Mouse (Mus musculus) CH12.LX (cell line): ENCODE results near the gene Cntn4.

Experiments
- CTCF ChIP-seq, 2 experiments: IDR thresholded peaks in 1 of 2; conservative IDR thresholded peaks in 1 of 2; 2 replicates each; pipeline ENCODE4 v1.5.1; 2011 to 2012; ENCODE audit warnings: low read depth in 2 of 2, low read length in 2 of 2, improper control_type of control experiment in 1 of 2, inconsistent platforms in 1 of 2, mild to moderate bottlenecking in 1 of 2, moderate library complexity in 1 of 2
- EP300 ChIP-seq: IDR thresholded peaks from 2 replicates; pipeline ENCODE4 v1.6.1; 2011; ENCODE audit warnings: low read length, improper control_type of control experiment
- MAFK ChIP-seq: IDR thresholded peaks from 2 replicates; pipeline ENCODE4 v1.6.1; 2011; ENCODE audit warnings: low read length, improper control_type of control experiment; ENCODE audit not compliant: insufficient replicate concordance
- MAX ChIP-seq: IDR thresholded peaks from 2 replicates; pipeline ENCODE4 v1.6.1; 2011; ENCODE audit warnings: low read length, improper control_type of control experiment
- POLR2A ChIP-seq: IDR thresholded peaks from 2 replicates; pipeline ENCODE4 v1.6.1; 2011; ENCODE audit warnings: low read depth, mild to moderate bottlenecking, improper control_type of control experiment, low read length
- SIN3A ChIP-seq: IDR thresholded peaks from 2 replicates; pipeline ENCODE4 v1.6.1; 2012; ENCODE audit warnings: low read length, improper control_type of control experiment, inconsistent platforms

DNA sequence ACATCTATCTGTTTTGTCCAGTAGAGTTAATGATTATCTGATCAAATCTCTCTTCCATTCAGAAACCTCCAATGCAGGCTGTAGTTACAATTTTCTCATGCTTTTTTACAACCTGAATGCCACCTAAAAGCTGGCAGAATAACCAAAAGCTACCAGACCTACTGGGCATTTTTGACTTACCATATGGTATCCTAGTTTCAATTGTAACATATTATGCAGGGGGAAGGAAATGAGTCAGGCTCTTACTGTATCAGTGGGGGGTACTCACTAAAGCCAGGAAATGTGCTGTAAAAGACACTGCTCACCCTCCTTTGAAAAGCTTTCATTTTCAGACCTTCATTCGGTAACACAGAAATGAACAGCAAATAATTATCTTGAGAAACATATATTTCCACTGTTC lies 763.3 kb downstream of the Cntn4 start:
- TF ChIP-seq CTCF (conservative IDR thresholded peaks at IDR 0.05 in 1 of 2, IDR thresholded peaks at IDR 0.05 in 1 of 2; ENCODE audit: low read depth in 2 of 2, low read length in 2 of 2) = no peak
- no peak for TF ChIP-seq EP300
- TF ChIP-seq MAX = no peak
- no peak for TF ChIP-seq MAFK
- no peak for TF ChIP-seq SIN3A
- no peak for TF ChIP-seq POLR2A
